Mouse (Mus musculus): Measurements from ENCODE around the gene Phactr3. TPM values are rescaled to one million over a fixed set of nuclear protein-coding genes. Genes with fewer than 3 reads are reported as not detected.

Gene Phactr3
- total and polyA plus RNA-seq, 3 experiments = 0.39 to 1.3 (median 0.64) TPM

- Histone ChIP-seq H3K9ac (ENCODE audit: low read depth, low read length) (no peak overlapping the region), H3K4me1 (ENCODE audit: control insufficient read depth, insufficient read depth, low read length) (no peaks in the 10 kb centered on the region)
- 15% methylated on average over 42 of the region's 42 CpGs for WGBS
Observed at GRCm38 (mm10) chr2:178142291-178143023, 23.7 kb downstream of the Phactr3 start.

GRCm38 (mm10) chr2:178143024-178143415 lies 24.2 kb downstream of the Phactr3 start:
- no peaks in the 10 kb centered on the region for H3K4me1 ChIP-seq (ENCODE audit: control insufficient read depth, insufficient read depth, low read length)
- peaks cover 6% of the 10 kb centered on the region; the same call in 1 of the 2 replicates for H3K27me3 ChIP-seq (ENCODE audit: control insufficient read depth, insufficient read depth, low read length)
- no peaks in the 10 kb centered on the region for H3K79me2 ChIP-seq (replicated peaks; ENCODE audit: control insufficient read depth, insufficient read depth, low read length)
- WGBS = 47% methylated on average over 3 of the region's 3 CpGs
- intact Hi-C loops (cut with DNase I) = no loop called here
- H3K36me3 ChIP-seq (ENCODE audit: control insufficient read depth, insufficient read depth, low read length) = no peaks in the 10 kb centered on the region
- TF ChIP-seq EP300 (IDR thresholded peaks at IDR 0.05; ENCODE audit: insufficient read depth, low read depth, low read length) = no peak
- no peak for TF ChIP-seq POLR2A (IDR thresholded peaks at IDR 0.05; ENCODE audit: insufficient read depth, low read depth, low read length)
- TF ChIP-seq CTCF (IDR thresholded peaks at IDR 0.05) = no peak
- no peak overlapping the region for H3K27ac ChIP-seq
- no peak overlapping the region for H3K9ac ChIP-seq (ENCODE audit: low read depth, low read length)
- no peak overlapping the region for H3K4me3 ChIP-seq
- DNase-seq = no peak

More at GRCm38 (mm10) chr2:178142291-178143023, 23.7 kb downstream of the Phactr3 start:
- Histone ChIP-seq H3K36me3 (ENCODE audit: control insufficient read depth, insufficient read depth, low read length) (no peaks in the 10 kb centered on the region), H3K4me3 (no peak overlapping the region), H3K27ac (no peak overlapping the region), H3K27me3 (ENCODE audit: control insufficient read depth, insufficient read depth, low read length) (peaks cover 6% of the 10 kb centered on the region; the same call in 1 of the 2 replicates), H3K79me2 (replicated peaks; ENCODE audit: control insufficient read depth, insufficient read depth, low read length) (no peaks in the 10 kb centered on the region)
- TF ChIP-seq CTCF (IDR thresholded peaks at IDR 0.05) = no peak
- intact Hi-C loops (cut with DNase I) = no loop called here
- no peak for DNase-seq

GRCm38 (mm10) chr2:178143898-178144297 lies 25.1 kb downstream of the Phactr3 start:
- TF ChIP-seq EP300 (IDR thresholded peaks at IDR 0.05; ENCODE audit: insufficient read depth, low read depth, low read length) = no peak
- TF ChIP-seq CTCF (IDR thresholded peaks at IDR 0.05) = no peak
- TF ChIP-seq POLR2A (IDR thresholded peaks at IDR 0.05; ENCODE audit: insufficient read depth, low read depth, low read length) = no peak
- WGBS = 80% methylated on average over 1 of the region's 1 CpGs
- Histone ChIP-seq H3K4me1 (ENCODE audit: control insufficient read depth, insufficient read depth, low read length) (no peaks in the 10 kb centered on the region), H3K4me3 (no peak overlapping the region), H3K9ac (ENCODE audit: low read depth, low read length) (no peak overlapping the region), H3K79me2 (replicated peaks; ENCODE audit: control insufficient read depth, insufficient read depth, low read length) (no peaks in the 10 kb centered on the region), H3K27ac (no peak overlapping the region), H3K27me3 (ENCODE audit: control insufficient read depth, insufficient read depth, low read length) (peaks cover 6% of the 10 kb centered on the region; the same call in 1 of the 2 replicates), H3K36me3 (ENCODE audit: control insufficient read depth, insufficient read depth, low read length) (no peaks in the 10 kb centered on the region)
- DNase-seq = no peak
- intact Hi-C loops (cut with DNase I) = no loop called here

GRCm38 (mm10) chr2:178149312-178149711 lies 30.5 kb downstream of the Phactr3 start:
- DNase-seq = no peak
- TF ChIP-seq CTCF (IDR thresholded peaks at IDR 0.05) = no peak
- no peak for TF ChIP-seq EP300 (IDR thresholded peaks at IDR 0.05; ENCODE audit: insufficient read depth, low read depth, low read length)
- Histone ChIP-seq H3K27me3 (ENCODE audit: control insufficient read depth, insufficient read depth, low read length) (no peaks in the 10 kb centered on the region), H3K4me1 (ENCODE audit: control insufficient read depth, insufficient read depth, low read length) (no peaks in the 10 kb centered on the region), H3K4me3 (no peak overlapping the region), H3K9ac (ENCODE audit: low read depth, low read length) (no peak overlapping the region), H3K79me2 (replicated peaks; ENCODE audit: control insufficient read depth, insufficient read depth, low read length) (no peaks in the 10 kb centered on the region), H3K27ac (no peak overlapping the region), H3K36me3 (ENCODE audit: control insufficient read depth, insufficient read depth, low read length) (no peaks in the 10 kb centered on the region)
- 49% methylated on average over 1 of the region's 1 CpGs for WGBS
- intact Hi-C loops (cut with DNase I) = no loop called here

- H3K27me3 ChIP-seq (ENCODE audit: control insufficient read depth, insufficient read depth, low read length) = no peaks in the 10 kb centered on the region
- no peak for TF ChIP-seq EP300 (IDR thresholded peaks at IDR 0.05; ENCODE audit: insufficient read depth, low read depth, low read length)
- TF ChIP-seq POLR2A (IDR thresholded peaks at IDR 0.05; ENCODE audit: insufficient read depth, low read depth, low read length) = no peak
- TF ChIP-seq CTCF (IDR thresholded peaks at IDR 0.05) = no peak
- H3K27ac ChIP-seq = no peak overlapping the region
- no peaks in the 10 kb centered on the region for H3K4me1 ChIP-seq (ENCODE audit: control insufficient read depth, insufficient read depth, low read length)
- no peaks in the 10 kb centered on the region for H3K36me3 ChIP-seq (ENCODE audit: control insufficient read depth, insufficient read depth, low read length)
- WGBS = 71% methylated on average over 5 of the region's 5 CpGs
- DNase-seq = no peak
- no peaks in the 10 kb centered on the region for H3K79me2 ChIP-seq (replicated peaks; ENCODE audit: control insufficient read depth, insufficient read depth, low read length)
- intact Hi-C loops (cut with DNase I) = no loop called here
- no peak overlapping the region for H3K9ac ChIP-seq (ENCODE audit: low read depth, low read length)
- H3K4me3 ChIP-seq = no peak overlapping the region
Observed at GRCm38 (mm10) chr2:178150697-178151096, 31.9 kb downstream of the Phactr3 start.

- H3K27me3 ChIP-seq (ENCODE audit: control insufficient read depth, insufficient read depth, low read length) = no peaks in the 10 kb centered on the region
- no peak overlapping the region for H3K4me3 ChIP-seq
- TF ChIP-seq POLR2A (IDR thresholded peaks at IDR 0.05; ENCODE audit: insufficient read depth, low read depth, low read length) (no peak), EP300 (IDR thresholded peaks at IDR 0.05; ENCODE audit: insufficient read depth, low read depth, low read length) (no peak), CTCF (IDR thresholded peaks at IDR 0.05) (no peak)
- DNase-seq = no peak
- H3K79me2 ChIP-seq (replicated peaks; ENCODE audit: control insufficient read depth, insufficient read depth, low read length) = no peaks in the 10 kb centered on the region
- H3K36me3 ChIP-seq (ENCODE audit: control insufficient read depth, insufficient read depth, low read length) = no peaks in the 10 kb centered on the region
- 83% methylated on average over 2 of the region's 2 CpGs for WGBS
- intact Hi-C loops (cut with DNase I) = no loop called here
- H3K9ac ChIP-seq (ENCODE audit: low read depth, low read length) = no peak overlapping the region
- no peaks in the 10 kb centered on the region for H3K4me1 ChIP-seq (ENCODE audit: control insufficient read depth, insufficient read depth, low read length)
- H3K27ac ChIP-seq = no peak overlapping the region
Observed at GRCm38 (mm10) chr2:178153601-178154000, 34.8 kb downstream of the Phactr3 start.

Measured in heart, adult 2 months (tissue).